9 mouse cellular contexts compared by ENCODE assay signal in genomic region chr7:110297611-110298010, GRCm38 (mm10).
A peak's percentile ranks its signal among the peaks of the same experiment; 100 is the strongest.
DNase-seq lines count a peak whose midpoint lies in the region; ATAC-seq and TF ChIP-seq lines count a peak whose summit lies in the region.
"Had no signal": no experiment of that assay in that cellular context is flagged by ENCODE, and none has a peak within 500 bp of the region (broad histone marks: within the 10 kb centered on the region; RNA-seq: fewer than 3 reads in every experiment).

No protein-coding gene starts in this region.

- H3K9me3 ChIP-seq in intestine, embryonic 15.5 days, result no peaks in the 10 kb centered on the region
- H3K9me3 ChIP-seq in stomach, postnatal 0 days (ENCODE audit: control insufficient read depth, low read length), result no peaks in the 10 kb centered on the region

- intact Hi-C loops in left cerebral cortex, postnatal 10 days (cut with DNase I), result no loop called here

- DNase-seq in gastrocnemius, adult 18-20 months (ENCODE audit: low spot score), result peak; percentile 72
- no peak for DNase-seq in gastrocnemius, postnatal 4 days (ENCODE audit: low spot score in 2 of 2)
- peak; percentile 9 for DNase-seq in ovary, postnatal 10 days (ENCODE audit: low spot score)
- DNase-seq in ovary, postnatal 14 days (ENCODE audit: low spot score), result no peak
- no peak for DNase-seq in stomach, postnatal 0 days (ENCODE audit: low spot score)
- no peak for DNase-seq in natural killer cell, adult 2 months (ENCODE audit: low spot score in 2 of 2)
- DNase-seq in left cerebral cortex, postnatal 10 days (ENCODE audit: extremely low spot score in 1 of 2, low spot score in 2 of 2), result no peak

- H3K27ac ChIP-seq in intestine, embryonic 15.5 days, result peak overlapping the region; percentile 88
- H3K27ac ChIP-seq in stomach, postnatal 0 days (replicated peaks), result peak overlapping the region; percentile 83

- WGBS in intestine, embryonic 15.5 days, result 47% methylated on average over 4 of the region's 4 CpGs
- WGBS in stomach, postnatal 0 days, result 29% methylated on average over 4 of the region's 4 CpGs

- 0 out of 2 replicates have a peak overlapping the region, but pooled peaks have one; percentile 11 for H3K9ac ChIP-seq in intestine, embryonic 15.5 days
- H3K9ac ChIP-seq in stomach, postnatal 0 days (ENCODE audit: low read length), result peak overlapping the region; percentile 31; the same call in 1 of the 2 replicates

- no peak for TF ChIP-seq EP300 in stomach, postnatal 0 days (optimal IDR thresholded peaks at IDR 0.05)

- H3K4me2 ChIP-seq in intestine, embryonic 15.5 days (replicated peaks), result peak overlapping the region; percentile 17; the same call in 1 of the 2 replicates
- H3K4me2 ChIP-seq in stomach, postnatal 0 days (replicated peaks; ENCODE audit: low read depth), result no peak overlapping the region

- no peaks in the 10 kb centered on the region for H3K36me3 ChIP-seq in intestine, embryonic 15.5 days
- no peaks in the 10 kb centered on the region for H3K36me3 ChIP-seq in stomach, postnatal 0 days (ENCODE audit: control insufficient read depth, insufficient read depth, low read length)

- peaks cover 22% of the 10 kb centered on the region for H3K4me1 ChIP-seq in intestine, embryonic 15.5 days (replicated peaks)
- H3K4me1 ChIP-seq in stomach, postnatal 0 days (replicated peaks; ENCODE audit: control insufficient read depth, insufficient read depth), result peaks cover 7% of the 10 kb centered on the region; the same call in 1 of the 2 replicates

- H3K4me3 ChIP-seq in intestine, embryonic 15.5 days (replicated peaks), result no peak overlapping the region
- no peak overlapping the region for H3K4me3 ChIP-seq in stomach, postnatal 0 days (ENCODE audit: low read depth, low read length)
- H3K4me3 ChIP-seq: megakaryocyte, embryonic 14.5 days had no signal

- TF ChIP-seq CTCF in stomach, postnatal 0 days (IDR thresholded peaks at IDR 0.05; ENCODE audit: low read depth), result no peak

- no peaks in the 10 kb centered on the region for H3K27me3 ChIP-seq in intestine, embryonic 15.5 days (replicated peaks)
- H3K27me3 ChIP-seq in stomach, postnatal 0 days (ENCODE audit: control insufficient read depth, insufficient read depth, low read length), result no peaks in the 10 kb centered on the region

- ATAC-seq in intestine, embryonic 15.5 days, result 0 out of 2 replicates have a peak, but pooled peaks have one; percentile 2
- ATAC-seq in stomach, postnatal 0 days (ENCODE audit: low FRiP score, low TSS enrichment), result peak; percentile 3; the same call in 1 of the 2 replicates

Comparison
In these comparisons a context has a peak if more than half of its experiments do, and no peak if none do; other contexts are left out.
1. DNase-seq: peak in gastrocnemius, adult 18-20 months (single experiment) and ovary, postnatal 10 days (single experiment); none in gastrocnemius, postnatal 4 days (0 of 2), ovary, postnatal 14 days (single experiment), stomach, postnatal 0 days (single experiment), natural killer cell, adult 2 months (0 of 2) and left cerebral cortex, postnatal 10 days (0 of 2).